Mouse (Mus musculus) ES-CJ7 (cell line): Measurements from ENCODE around the gene Srarp.

ENCODE experiments used
- DNase-seq: peaks from one replicate; pipeline ENCODE4 v3.0.0; 2011; ENCODE audit warnings: low read depth, low spot score

The Srarp gene

DNA sequence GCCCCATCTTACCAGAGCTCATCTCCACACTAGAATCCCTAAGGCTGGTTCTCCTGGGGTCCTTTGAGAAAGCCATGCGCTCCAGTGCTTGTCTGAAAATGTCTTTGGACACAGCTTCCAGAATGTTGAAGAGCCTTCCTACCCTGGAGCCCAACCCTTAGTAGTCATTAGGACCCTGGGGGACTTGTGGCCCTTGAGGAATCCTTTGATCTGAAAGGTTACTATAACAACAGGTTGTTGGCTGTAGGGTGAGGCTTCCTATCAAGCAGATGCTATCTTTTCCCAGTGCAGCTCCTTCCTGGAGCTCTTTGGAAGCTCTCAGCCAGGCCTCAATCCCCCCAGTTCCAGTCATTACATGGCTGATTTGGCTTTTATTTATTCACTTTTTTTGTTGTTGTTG, at the start of gene Srarp:
Srarp (minus strand) TSS at position 132 of the 400 bp plus-strand sequence.
- no peak for DNase-seq

DNA sequence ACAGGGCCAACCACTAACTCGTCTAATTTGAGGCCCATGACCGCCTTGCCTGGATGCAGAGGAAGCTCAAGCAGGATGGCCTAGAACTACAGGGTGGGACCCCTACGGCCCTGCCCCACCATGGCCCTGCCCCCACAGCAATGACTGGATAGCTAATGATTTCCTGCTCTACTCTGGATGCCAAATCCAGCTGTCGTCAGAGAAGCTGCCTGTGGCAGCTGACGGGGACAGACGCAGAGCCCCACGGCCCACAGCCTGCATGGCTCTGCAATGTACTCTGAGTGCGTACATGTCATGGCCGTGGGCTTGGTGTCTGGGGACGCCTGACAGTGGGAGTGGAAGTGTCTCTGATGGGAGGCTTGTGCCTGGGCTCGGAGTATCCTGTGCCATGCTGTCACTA, 48.2 kb upstream of the Srarp start:
- DNase-seq, result no peak

DNA sequence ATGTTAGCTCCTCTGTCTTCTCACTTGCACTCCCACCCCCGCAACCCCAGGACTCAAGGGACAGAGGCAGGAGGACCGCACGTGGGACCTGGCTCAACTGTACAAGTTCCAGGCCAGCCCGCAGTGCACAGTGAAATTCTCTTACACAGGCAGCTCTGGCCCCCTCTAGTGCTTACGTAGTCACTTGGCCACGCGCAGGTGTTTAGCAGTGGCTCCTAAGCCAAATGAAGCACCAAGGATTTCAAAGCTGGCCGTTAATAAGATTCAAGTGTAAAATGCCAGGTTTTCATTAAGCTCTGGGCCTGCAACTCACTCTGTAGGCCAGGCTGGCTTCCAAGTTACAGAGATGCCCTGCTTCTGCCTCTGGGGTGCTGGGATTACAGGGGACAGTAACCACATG, 43.5 kb upstream of the Srarp start:
- peak; percentile 60 for DNase-seq

DNA sequence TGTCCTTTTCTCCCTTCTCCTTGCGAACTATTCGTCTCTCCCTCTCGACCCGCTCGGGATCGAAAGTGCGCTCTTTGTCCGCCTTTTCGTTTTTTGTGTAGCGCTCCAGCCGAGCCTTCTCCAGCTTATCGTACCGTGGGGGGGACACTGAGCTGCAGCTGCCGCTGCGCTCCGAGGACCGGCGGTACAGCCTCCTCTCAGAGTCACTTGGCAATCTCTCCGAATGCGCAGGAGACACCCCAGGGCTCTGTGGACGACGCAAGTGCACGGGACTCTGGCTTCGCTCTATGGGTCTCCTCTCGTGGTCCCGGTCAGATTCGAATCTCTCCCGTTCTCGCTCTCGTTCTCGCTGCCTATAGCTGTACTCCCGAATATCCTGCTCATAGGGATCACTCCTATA, 42.9 kb upstream of the Srarp start:
- no peak for DNase-seq

DNA sequence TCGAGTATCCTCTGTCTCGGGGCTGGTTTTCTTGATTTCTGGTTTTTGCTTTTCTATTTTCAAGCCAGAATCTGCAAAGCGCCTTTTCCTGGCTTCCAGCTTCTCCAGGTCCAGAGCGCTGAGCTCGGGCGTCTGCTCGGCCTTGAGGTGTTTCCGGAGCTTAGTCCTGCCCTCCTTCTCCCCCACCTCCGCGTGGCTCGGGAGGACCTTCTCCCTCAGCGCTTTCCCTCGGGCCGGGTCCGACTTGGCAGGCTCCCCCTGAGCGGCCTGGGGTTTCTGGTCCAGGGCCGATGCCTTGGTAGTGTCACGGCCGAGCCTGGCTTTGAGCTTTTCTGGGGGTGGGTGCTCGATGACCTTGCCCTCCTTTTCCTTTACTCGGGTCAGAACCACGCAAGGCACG, 42.3 kb upstream of the Srarp start:
- no peak for DNase-seq

DNA sequence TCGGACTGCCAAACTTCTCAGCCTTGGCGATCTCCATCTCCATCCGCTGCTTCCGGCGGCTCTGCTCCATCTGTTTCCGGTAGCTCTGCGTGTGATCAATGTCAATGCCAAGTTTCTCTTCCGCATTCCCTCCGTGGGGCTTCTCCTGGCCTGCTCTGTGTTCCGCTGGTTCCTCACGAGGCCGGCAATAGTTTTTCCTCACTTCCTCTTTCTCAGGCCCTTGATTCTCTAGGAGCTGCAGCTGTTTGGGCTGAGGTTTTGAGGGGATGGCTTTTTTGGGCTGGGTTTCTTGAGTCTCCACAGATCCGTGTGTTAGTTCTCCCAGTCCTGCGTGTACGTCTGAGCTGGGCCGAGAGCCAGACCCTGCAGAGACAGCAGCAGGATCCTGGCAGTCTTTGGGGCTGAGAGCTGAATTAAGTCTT, 41.8 kb upstream of the Srarp start:
- DNase-seq, result no peak

DNA sequence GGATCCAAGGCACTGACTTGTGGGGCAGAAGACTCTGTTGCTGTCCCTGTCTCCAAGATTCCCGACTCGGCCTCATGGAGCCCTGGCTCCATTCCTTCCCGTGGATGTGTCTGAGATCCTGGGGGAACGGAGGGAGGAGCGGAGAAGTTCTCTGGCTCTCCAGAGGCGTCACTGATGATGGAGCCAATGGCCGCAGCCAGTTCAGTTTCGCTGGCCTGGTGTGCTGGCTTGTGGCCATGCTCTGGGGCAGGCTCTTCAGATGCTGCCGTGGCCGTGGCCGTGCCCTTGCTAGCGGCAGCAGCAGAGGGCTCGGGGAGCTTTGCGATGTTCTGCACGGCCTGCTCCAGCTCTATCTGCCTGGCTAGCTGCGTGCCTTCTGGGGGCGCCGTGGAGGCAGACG, 38.5 kb upstream of the Srarp start:
- peak; percentile 31 for DNase-seq

DNA sequence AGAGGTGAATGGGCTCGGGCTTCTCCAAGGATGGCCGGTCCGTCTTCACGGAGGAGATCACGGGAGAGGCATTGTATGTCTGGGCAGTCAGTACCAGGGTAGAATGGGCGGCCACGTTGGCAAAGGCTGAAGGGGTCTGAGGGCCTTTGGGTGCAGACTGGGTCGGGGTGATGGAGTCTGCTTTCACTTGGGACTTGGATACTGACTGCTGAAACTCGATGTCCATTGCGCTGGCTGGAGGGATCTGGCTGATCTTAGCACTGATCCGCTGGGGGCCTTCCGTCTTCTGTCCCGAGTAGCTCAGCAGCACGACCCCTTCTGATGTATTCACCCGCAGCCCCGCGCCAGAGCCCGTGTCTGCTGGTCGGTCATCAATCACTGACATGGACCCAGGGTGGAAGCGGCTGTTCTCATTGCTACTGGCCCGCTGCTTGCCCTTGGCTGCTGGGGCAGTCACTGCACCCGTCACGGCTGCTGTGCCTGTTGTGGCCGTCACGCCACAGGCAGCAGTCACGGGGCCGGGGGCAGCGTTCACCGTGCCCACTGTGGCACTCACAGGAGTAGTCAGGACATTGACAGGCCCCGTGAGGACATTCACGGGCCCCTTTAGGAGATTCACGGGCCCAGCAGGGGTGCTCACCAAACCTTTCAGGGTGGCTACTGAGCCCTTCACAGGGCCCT, 36.9 kb upstream of the Srarp start:
- DNase-seq, result no peak

DNA sequence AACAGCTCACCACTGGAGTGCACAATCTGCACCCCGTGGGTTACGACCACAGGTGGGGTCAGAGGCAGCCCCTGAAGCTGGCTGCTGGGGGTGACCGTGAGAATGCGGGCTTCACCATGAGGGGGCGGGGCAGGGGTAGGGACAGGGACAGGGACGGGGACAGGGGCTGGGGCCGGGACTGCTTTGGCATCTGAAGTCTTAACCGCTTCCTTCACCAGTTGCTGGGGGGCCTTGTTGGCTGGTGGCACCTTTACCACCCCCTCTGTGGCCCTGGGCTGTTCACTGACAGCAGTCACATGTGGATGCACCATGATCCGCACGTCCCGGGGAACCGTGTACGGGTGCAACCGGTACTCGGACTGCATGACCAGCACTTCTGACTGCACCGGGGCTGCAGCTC, 35.6 kb upstream of the Srarp start:
- no peak for DNase-seq

DNA sequence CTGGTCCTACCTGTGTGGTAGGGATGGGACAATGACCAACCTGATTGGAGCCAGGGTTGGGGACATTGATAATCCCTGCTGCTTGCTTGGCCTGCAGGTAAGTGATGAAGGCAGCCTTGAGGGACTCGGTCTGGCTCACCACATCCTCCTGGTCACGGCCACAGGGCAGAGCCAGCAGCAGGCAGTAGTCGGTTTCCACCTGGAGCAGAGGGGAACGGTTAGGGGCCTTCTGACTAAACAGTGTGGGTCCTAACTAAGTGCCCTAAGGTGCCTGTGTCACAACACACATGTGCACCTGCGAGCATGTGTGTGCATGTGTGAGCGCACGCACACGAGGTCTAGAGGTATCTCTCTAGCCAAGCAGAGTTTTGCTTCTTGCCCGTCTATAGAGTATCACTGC, 33.4 kb upstream of the Srarp start:
- no peak for DNase-seq

DNA sequence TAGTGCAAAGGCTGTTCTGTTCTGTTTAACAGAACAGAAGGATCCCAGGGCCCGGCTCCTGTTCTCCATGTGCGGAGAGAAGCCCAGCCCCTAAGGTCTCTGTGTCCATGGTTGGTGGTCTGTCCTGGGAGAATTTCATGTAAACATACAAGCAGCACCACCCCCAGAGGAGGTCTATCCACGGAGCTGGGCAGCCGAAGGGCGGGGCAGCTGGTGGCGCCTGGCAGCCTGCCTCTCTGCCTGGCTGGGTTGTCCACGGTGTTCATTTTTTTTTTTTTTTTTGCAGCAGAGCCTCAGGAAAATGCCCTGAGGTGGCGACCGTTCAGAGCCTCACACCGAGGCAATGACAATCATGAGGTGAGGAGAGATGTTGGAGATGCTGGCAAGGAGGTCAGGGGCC, 32.7 kb upstream of the Srarp start:
- DNase-seq, result no peak

DNA sequence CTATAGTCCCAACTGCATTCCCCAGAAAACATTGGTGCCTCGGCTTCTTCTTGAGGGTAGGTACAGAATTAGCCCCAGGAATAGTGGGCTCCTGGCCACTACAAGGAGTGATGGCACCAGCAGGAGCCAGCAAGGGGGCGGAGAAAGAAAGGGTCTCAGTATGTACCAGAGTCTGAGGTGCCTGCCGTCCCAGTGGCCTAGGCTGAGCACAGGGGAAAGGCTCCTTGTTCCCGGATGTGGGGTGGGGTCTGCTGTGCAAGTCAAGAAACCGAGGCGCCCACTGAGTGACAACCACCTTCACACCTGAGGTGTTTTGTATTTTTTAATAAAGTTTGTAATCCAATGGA, 31.6 kb upstream of the Srarp start:
- no peak for DNase-seq

DNA sequence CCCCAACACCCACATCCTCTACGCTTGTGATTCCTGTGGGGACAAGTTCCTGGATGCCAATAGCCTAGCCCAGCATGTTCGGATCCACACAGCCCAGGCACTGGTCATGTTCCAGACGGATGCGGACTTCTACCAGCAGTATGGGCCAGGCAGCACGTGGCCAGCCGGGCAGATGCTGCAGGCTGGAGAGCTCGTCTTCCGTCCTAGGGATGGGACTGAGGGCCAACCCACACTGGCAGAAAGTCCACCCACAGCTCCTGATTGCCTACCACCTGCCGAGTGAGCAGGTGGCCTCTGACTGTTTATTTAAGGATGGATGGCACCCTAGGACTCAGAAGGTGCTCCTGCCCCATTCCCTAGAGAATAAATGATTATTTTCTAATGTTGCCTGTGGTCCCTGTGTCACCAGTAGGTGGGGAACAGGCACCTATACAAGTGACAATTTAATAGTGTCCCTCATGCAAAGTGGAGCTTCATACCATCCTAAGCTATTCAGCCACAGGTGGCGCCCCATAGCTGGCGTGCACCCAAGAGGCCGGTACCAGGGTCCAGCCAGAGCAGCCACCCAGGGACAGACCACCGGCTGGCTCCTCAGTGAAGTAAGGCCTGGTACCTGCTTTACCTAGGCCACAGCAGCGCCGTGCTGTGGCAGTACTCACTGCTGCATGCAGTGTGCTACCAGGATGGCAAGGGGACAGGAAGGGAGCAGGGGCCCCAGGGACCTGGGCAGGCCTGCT, 31.1 kb upstream of the Srarp start:
- no peak for DNase-seq

DNA sequence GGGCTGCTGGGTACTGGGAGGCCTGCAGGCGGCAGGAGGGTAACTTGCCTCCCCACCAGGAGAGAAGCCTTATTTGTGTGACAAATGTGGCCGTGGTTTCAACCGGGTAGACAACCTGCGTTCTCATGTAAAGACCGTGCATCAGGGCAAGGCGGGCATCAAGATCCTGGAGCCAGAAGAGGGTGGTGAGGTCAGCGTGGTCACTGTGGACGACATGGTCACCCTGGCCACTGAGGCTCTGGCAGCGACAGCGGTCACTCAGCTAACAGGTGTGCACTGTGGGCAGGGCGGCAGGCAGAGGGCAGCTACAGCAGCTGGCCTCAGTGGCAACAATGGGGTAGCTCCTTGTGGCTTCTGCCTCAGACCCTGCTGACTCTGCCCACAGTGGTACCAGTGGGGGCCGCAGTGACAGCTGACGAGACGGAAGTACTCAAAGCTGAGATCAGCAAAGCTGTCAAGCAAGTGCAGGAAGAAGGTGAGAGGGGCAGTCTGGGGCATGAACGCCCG, 30.4 kb upstream of the Srarp start:
- DNase-seq, result no peak

DNA sequence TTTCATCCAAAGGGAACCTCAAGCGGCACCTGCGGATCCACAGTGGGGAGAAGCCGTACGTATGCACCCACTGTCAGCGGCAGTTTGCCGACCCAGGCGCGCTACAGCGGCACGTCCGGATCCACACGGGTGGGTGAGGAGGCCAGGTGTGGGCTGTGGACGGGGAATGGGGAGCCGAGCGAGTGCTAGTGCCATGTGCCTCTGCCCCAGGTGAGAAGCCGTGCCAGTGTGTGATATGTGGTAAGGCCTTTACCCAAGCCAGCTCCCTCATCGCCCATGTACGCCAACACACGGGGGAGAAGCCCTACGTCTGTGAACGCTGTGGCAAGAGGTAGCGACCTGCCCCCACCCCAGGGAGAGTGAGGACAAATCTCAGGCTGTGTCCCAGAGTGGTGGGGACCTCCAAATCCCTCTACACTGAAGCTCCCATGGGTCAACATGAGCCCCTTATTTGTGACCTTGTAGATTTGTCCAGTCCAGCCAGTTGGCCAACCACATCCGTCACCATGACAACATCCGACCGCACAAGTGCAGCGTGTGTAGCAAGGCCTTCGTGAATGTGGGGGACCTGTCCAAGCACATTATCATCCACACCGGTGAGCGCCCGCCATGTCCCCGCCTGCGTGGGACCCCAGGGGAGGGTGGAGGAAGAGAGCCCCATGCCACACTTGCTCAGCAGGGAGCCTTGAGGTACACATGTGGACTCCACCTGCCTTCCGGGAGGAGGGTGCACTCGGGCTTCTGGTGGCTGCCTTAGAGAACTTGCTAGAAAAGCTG, 29.8 kb upstream of the Srarp start:
- DNase-seq, result no peak

DNA sequence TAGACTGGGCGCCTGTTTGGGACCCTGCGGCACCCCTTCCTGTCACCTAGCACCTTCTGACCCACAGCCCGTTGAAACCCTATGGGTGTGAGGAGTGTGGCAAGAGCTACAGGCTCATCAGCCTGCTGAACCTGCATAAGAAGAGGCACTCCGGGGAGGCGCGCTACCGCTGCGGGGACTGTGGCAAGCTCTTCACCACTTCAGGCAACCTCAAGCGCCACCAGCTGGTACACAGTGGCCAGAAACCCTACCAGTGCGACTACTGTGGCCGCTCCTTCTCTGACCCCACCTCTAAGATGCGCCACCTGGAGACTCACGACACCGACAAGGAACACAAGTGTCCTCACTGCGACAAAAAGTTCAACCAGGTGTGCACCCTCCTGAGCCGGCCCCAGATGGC, 28.8 kb upstream of the Srarp start:
- DNase-seq, result peak; percentile 68

DNA sequence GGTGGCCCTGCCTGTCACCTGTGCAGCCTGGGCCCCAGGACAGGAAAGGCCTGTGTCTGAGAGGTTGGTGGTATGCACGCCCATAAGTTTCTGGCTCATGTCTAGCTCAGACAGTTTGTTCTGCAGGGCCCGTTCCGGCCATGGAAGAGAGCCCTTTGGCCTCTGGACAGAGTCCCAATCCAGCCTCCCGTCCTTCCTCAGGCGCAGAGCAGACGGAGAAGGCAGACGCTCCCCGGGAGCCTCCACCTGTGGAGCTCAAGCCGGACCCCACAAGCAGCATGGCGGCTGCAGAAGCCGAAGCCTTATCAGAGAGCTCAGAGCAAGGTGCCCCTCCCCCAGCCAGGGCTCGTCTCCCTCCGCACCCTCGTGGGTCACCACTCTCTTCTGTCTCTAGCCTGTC, 27.6 kb upstream of the Srarp start:
- DNase-seq, result no peak

DNA sequence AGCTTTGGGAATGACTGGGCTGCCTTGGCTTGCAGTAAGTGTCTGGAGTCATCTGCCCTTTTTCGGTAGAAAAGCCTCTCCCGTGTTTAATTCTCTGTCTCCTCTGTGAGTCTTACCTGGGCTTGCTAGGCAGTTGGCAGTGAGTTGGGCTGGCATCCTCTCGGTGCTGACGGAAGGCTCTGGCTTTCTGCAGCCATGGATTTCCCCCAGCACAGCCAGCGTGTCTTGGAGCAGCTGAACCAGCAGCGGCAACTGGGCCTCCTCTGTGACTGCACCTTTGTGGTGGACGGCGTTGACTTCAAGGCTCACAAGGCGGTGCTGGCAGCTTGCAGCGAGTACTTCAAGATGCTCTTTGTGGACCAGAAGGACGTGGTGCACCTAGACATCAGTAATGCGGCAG, 25.7 kb upstream of the Srarp start:
- no peak for DNase-seq

DNA sequence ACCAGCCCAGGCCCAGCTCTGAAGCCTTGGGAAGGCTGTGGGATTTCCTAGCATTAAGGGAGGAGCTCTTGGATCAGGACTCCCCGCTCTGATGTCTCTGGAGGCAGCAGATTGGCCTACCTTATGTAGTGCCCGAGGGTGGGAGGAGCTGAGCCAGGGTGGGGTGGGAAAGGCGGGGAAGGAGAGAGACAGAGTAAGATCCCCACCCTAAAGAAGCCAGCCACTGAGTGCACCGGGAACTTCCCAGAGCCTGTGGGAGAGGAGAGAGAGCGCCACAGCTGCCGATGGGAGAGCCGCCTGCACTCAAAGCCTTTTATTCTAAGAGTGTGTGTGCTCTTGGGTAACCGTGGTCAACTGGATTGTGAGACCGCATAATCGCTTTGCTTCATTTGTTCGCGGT, 25.2 kb upstream of the Srarp start:
- DNase-seq, result no peak

DNA sequence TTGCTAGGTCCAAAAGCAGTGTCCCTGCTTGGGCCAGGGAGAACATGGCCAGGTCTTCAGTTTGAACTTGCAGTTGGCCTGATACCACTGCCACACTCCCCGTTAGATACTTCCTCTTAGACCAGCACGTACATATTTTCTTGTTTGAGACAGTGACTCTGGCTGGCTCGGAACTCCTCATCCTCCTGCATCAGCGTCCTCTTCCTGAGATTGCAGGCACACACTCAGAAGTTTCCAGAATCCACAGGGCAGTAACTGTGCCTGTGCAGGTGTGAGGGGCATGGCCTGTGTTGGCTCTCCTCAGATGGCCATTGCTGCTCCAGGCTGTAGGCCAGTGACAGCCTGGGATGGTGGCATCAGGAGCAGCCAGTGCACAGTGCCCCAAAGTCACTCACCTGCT, 24.6 kb upstream of the Srarp start:
- no peak for DNase-seq

DNA sequence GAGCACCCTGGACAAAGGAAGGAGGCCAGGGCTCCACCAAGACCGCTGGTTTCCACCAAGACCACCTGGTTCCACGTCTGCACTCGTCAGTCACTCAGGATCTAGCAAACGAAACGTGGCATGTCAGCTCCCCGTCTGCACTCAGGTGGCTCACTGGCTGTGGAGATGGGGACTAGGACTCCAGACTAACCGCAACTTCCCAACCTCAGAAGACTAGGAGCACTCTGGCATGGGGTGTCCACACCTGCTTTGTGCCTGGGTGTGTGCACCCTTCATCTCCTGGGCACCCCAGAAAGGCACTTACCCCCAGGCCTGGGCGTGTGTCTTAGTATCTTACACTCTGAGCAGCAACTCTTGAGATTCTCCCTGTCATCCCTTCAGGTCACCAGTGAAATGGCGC, 23.9 kb upstream of the Srarp start:
- DNase-seq, result no peak

DNA sequence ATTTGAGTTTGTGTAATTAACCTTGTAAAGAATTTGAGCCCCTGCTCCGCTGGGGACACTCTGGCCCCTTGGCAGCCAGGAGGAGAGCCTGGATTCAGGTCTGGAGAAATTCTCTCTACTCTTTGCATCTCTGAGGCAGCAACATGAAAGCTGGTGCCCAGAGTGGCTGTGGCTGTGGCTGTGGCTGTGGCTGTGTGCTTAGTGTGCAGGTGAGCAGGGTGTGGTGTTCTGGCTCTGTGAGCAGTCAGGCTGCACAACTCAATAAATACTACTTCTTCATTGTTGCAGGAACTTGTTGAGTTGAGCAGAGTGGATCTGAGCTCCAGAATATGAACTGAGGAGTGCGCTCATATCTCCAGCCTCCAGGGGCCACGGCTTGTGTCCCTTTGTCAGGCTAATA, 23.0 kb upstream of the Srarp start:
- no peak for DNase-seq

DNA sequence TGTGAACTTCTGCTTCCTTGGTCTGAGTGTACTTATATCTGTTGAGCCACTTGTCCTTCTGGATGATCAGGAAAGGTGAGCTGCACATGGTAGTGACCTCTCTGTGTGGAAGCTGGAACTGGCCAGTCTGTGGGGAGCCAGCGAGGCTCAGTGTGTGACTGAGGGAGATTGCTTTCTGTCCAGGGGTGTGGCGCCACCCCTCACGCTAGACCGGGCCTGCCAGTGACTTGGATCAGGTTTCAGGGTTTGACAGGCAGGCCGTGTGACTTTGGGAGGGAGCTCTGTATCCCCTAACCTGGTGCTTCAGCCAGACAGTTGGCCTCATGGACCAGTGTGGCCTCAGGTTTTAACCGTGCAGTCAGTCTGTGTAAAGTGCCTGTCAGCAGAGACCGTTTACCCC, 22.3 kb upstream of the Srarp start:
- DNase-seq, result no peak
